Mouse (Mus musculus) limb, embryonic 10.5 days (tissue): Measurements from ENCODE around the gene Tdrd1. TPM values are rescaled to one million over a fixed set of nuclear protein-coding genes. Genes with fewer than 3 reads are reported as not detected.
"Not testable (repeated sequence)": the region's sequence is repeated elsewhere in the genome, so short reads cannot be mapped to it uniquely, and the experiment has no call there.

ENCODE experiments used
- DNase-seq: peaks from one replicate; pipeline ENCODE4 v3.0.0-alpha.2; 2017; ENCODE audit warnings: low spot score
- H3K27ac ChIP-seq: fragments of 300-500 bp; sonication (generic); 2 replicates; pipeline ENCODE4 v1.5.1; 2016; ENCODE audit warnings: mild to moderate bottlenecking
- H3K27me3 ChIP-seq: fragments of 300-500 bp; sonication (generic); 2 replicates; pipeline ENCODE4 v1.6.1; 2016; ENCODE audit warnings: low read depth, mild to moderate bottlenecking; ENCODE audit not compliant: poor library complexity, severe bottlenecking
- H3K36me3 ChIP-seq: fragments of 300-500 bp; sonication (generic); 2 replicates; pipeline ENCODE4 v1.6.1; 2016; ENCODE audit warnings: mild to moderate bottlenecking, moderate library complexity
- H3K4me1 ChIP-seq: fragments of 300-500 bp; sonication (generic); 2 replicates; pipeline ENCODE4 v1.6.1; 2016
- H3K4me3 ChIP-seq: fragments of 300-500 bp; sonication (generic); 2 replicates; pipeline ENCODE4 v1.5.1; 2016; ENCODE audit warnings: mild to moderate bottlenecking, moderate library complexity
- H3K9me3 ChIP-seq: fragments of 300-500 bp; sonication (generic); replicated peaks from 2 replicates; pipeline ENCODE4 v1.6.1; 2016; ENCODE audit warnings: mild to moderate bottlenecking
- WGBS: fragments of 180-500 bp; shearing (Covaris S2); methylation state at CpG from one replicate; pipeline ENCODE4 v1.1.7; 2016; 5-methylcytosine and 5-hydroxymethylcytosine counted together
- polyA plus RNA-seq: library from polyadenylated mRNA; unstranded; fragments of >200 nt; fragmentation: Nextera tagmentation; extraction: Ambion mirVana; gene quantifications from 2 replicates; pipeline ENCODE4 v1.2.1, GENCODE M21; 2016

Tdrd1 gene
- polyA plus RNA-seq: 0.84 and 0.98 TPM in 2 replicates

DNA sequence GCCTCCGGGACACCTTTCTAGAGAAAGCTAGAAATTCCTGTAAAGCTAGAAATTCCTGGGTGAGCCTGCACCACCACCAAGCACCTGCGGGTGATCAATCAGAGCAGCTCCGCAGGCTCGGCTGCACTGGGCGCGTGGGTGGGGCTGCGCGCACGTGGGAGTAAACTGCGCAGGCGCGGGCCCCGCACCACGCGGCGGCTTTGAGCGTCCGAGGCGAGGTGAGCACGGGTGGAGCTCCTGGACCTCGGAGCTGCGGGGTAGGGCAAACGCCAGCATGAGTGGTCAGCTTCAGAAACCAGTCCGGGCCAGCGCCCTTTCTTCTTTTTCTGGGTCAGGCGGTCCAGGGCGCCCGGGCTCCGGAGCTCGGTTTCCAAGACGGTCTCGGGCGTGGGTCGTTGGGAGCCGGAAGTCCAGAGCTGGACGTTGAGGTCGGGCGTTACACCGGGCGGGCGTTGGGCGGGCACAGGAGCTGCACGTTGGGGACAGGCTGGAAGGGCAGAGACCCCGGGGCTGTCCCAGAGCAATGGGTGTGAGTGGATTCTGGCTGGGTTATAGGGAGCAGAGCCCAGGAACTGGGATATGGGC is at the start of gene Tdrd1:
Gene Tdrd1, plus strand, starts transcription at position 163 of the 585 bp plus-strand sequence.
- H3K27ac ChIP-seq: no peak within 1 kb of the TSS
- H3K36me3 ChIP-seq: no peaks in the 10 kb centered on the region
- H3K27me3 ChIP-seq: peaks cover 74% of the 10 kb centered on the region
- WGBS: 53% methylated on average over 44 of the region's 44 CpGs
- H3K9me3 ChIP-seq: no peaks in the 10 kb centered on the region
- peaks cover 11% of the 10 kb centered on the region for H3K4me1 ChIP-seq
- DNase-seq: peak; percentile 47
- peak within 1 kb of the TSS; percentile 28 for H3K4me3 ChIP-seq

DNA sequence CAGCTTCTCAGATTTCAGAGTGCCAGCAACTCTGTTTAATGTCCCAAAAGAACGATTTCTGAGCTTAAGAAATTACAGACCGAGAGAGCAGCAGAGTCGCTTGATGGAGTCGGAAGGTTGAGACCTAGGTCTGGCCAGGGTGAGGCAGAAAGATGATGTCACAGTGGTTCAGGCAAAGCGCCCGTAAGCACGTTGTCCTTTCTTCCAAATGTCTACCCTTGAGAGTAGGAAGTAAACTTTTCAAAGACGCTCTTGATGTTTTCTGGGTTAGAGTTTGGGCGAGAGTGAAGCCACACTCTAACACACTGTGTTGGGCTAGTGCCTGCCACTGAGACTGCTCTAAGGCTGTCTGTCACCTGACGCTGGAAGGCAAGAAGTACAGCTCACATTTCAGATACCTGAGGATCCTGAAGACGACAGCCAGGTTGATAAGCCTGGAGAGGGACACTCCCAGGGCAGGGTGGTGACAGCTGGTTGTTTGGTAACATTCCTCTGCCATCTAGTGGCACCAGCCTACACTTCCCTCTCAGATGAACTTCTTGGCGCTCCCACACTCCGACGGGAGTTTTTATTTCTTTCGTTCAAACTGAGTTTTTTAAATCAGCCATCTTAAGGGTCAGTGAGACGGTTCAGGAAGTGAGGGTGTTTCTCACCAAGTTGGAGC is 49.2 kb upstream of the Tdrd1 start:
- WGBS: 33% methylated on average over 16 of the region's 16 CpGs
- peaks cover 51% of the 10 kb centered on the region for H3K27me3 ChIP-seq
- no peaks in the 10 kb centered on the region for H3K36me3 ChIP-seq
- H3K9me3 ChIP-seq: no peaks in the 10 kb centered on the region
- peak; percentile 47 for DNase-seq
- no peak overlapping the region for H3K4me3 ChIP-seq
- H3K27ac ChIP-seq: no peak overlapping the region
- peaks cover 20% of the 10 kb centered on the region for H3K4me1 ChIP-seq

- Histone ChIP-seq H3K4me1 (peaks cover 20% of the 10 kb centered on the region), H3K27me3 (peaks cover 47% of the 10 kb centered on the region)
- not testable (repeated sequence) for H3K36me3 ChIP-seq, H3K4me3 ChIP-seq, DNase-seq, H3K27ac ChIP-seq, H3K9me3 ChIP-seq
- 91% methylated on average over 7 of the region's 7 CpGs for WGBS
These were observed 47.5 kb upstream of the Tdrd1 start for GRCm38 (mm10) chr19:56778532-56778931.

GRCm38 (mm10) chr19:56787911-56788310 is 38.1 kb upstream of the Tdrd1 start:
- Histone ChIP-seq H3K27ac (no peak overlapping the region), H3K9me3 (no peaks in the 10 kb centered on the region), H3K36me3 (peaks cover 47% of the 10 kb centered on the region), H3K4me1 (no peaks in the 10 kb centered on the region), H3K27me3 (no peaks in the 10 kb centered on the region), H3K4me3 (no peak overlapping the region)
- WGBS: 90% methylated on average over 7 of the region's 7 CpGs
- no peak for DNase-seq

DNA sequence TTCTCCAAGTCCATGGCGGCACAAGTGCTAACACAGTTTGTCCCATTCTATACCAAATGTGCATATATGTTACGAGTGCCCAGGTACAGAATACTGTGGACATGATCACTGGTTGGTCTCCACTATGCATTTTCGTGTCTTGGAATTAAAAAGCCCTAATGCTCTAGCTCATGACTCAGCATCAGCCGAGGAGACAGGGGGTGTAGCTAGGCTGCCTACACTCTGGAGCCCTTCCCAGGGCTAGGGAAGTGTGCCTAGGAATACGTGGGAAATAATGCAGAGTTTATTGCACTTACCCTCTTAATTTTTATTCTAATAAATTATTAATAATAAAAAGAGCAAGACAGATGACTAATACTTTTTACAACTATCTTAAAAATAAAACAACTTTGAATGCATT is 37.1 kb upstream of the Tdrd1 start:
- Histone ChIP-seq H3K36me3 (peaks cover 58% of the 10 kb centered on the region), H3K27ac (no peak overlapping the region), H3K4me1 (no peaks in the 10 kb centered on the region), H3K4me3 (no peak overlapping the region), H3K9me3 (no peaks in the 10 kb centered on the region), H3K27me3 (no peaks in the 10 kb centered on the region)
- 95% methylated on average over 5 of the region's 5 CpGs for WGBS
- DNase-seq: no peak

DNA sequence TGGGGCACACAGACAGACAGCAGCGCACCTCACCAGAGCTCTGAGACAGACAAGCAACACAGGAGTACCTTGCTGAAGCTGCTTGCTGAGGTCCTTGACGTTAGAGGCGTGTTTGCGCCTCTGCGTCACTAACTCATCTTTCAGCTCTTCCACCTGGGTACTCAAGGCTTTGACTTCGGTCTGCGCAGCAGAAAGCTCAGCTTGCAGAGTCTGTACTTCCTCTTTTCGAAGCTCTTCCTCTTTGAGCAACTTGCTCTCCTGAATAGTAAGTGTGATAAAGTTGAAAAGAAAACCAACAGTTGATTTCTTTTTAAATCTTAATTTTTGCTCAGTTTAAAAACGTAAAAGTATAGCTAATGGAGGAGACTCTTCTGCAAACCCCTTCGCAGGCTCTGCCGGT is 28.6 kb upstream of the Tdrd1 start:
- Histone ChIP-seq H3K27ac (no peak overlapping the region), H3K27me3 (no peaks in the 10 kb centered on the region), H3K9me3 (no peaks in the 10 kb centered on the region), H3K4me1 (no peaks in the 10 kb centered on the region), H3K36me3 (peaks cover 98% of the 10 kb centered on the region), H3K4me3 (no peak overlapping the region)
- no peak for DNase-seq
- 92% methylated on average over 11 of the region's 11 CpGs for WGBS

DNA sequence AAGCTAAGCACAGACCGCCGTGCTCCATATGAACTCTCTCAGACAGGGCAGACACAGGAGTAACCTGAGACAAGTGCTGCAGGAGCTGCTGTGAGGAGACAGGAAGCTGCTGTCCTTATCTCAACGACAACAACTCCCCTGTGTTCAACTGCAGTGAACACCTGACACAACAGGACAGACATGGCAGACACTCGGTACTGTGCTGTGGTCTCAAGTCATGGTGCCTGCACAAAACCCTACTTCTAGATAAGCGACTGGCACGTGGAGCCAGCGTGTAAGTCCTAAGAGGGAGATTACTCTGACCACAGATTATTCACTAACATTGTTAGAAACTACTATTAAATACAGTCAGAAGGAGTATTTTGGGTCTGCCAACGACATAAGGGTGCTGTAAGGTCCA is 25.8 kb upstream of the Tdrd1 start:
- Histone ChIP-seq H3K27ac (no peak overlapping the region), H3K36me3 (peaks cover 94% of the 10 kb centered on the region), H3K27me3 (no peaks in the 10 kb centered on the region), H3K4me1 (no peaks in the 10 kb centered on the region), H3K4me3 (no peak overlapping the region), H3K9me3 (no peaks in the 10 kb centered on the region)
- no peak for DNase-seq
- 86% methylated on average over 8 of the region's 8 CpGs for WGBS

DNA sequence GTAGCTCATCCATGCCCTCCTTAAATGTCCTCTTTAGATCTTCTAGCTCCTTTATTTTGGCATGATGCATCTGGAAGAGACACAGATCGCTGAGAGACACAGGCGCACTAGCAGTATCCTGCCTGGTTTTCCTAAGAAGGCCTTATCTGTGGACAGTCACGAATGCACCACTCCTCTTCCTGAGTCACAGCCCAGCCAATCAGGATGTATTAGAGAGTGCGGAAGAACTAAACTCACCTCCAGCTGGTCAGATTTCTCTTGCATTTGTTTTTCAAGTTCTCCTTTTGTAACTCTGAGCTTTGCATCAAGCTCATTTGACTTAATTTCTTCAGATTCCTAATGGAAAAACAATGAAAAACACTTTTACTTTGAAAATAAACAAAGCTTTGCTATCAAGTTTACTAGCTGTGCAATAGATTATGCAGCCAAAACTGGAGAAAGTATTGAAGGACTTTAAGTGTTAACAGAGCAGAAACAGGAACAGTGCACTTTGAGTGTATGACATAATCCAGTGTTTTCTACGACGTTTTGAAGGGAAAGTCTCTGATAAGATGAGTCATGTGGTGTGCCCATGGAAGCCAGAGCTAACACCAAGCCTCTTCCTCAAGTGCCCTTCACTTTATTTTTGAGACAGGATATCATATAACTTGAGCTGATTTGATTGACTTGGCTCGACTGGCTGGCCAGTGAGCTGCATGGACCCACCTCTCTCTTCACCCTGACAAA is 24.9 kb upstream of the Tdrd1 start:
- H3K9me3 ChIP-seq: no peaks in the 10 kb centered on the region
- no peaks in the 10 kb centered on the region for H3K27me3 ChIP-seq
- H3K27ac ChIP-seq: no peak overlapping the region
- H3K36me3 ChIP-seq: peaks cover 94% of the 10 kb centered on the region
- 85% methylated on average over 7 of the region's 7 CpGs for WGBS
- no peak overlapping the region for H3K4me3 ChIP-seq
- no peak for DNase-seq
- H3K4me1 ChIP-seq: no peaks in the 10 kb centered on the region

DNA sequence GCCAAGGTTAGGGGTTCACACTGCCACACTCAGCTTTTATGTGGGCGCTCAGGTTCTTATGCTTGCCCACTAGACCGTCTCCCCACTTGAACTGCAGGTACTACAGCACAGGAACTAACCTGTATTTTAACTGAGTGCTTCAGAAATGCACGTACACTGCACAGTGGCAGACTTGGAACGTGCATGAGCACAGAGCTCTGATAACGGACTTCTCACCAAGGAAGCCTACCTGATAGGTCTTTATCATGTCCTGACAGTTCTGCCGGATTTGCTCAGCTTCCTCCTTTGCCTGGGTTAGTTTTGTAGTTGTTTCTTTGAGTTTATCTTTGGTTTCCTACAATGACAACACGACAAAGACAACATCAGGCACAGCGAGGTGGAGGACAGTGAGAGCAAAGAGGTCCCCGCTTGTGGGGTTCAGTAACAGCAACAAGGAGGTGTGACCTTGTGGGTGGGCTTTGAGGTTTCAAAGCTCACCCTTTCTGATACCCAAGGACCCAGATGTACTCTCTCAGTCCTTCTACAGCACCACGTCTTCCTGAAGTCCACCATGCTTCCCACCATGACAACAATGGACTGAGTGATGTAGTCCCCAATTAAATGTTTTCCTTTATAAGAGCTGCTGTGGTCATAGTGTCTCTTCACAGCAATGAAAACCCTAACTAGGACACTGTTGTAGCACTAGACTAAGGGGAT is 24.2 kb upstream of the Tdrd1 start:
- Histone ChIP-seq H3K4me1 (no peaks in the 10 kb centered on the region), H3K9me3 (no peaks in the 10 kb centered on the region), H3K27ac (no peak overlapping the region), H3K4me3 (no peak overlapping the region), H3K27me3 (no peaks in the 10 kb centered on the region), H3K36me3 (peaks cover 90% of the 10 kb centered on the region)
- no peak for DNase-seq
- 93% methylated on average over 10 of the region's 10 CpGs for WGBS

DNA sequence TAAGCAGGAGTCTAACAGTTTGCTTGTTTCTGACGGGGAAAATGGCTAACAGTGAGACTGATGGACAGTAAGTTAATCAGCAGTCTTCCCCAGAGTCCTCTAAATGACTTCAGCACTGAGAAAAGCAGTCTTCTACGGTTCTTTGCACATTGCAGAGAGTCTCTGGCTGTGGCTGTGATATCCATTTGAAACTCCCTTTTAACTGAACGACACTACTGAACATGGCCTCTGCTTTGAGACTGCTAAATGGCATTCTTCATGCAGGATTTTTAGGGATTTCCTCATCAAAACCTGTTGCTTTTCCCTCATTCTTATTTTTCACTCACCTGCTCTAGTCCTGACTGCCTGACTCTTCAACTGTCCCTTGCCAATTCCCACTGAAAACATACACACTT is 23.7 kb upstream of the Tdrd1 start:
- no peaks in the 10 kb centered on the region for H3K4me1 ChIP-seq
- WGBS: 91% methylated on average over 3 of the region's 3 CpGs
- H3K27ac ChIP-seq: no peak overlapping the region
- H3K4me3 ChIP-seq: no peak overlapping the region
- no peaks in the 10 kb centered on the region for H3K9me3 ChIP-seq
- peaks cover 92% of the 10 kb centered on the region for H3K36me3 ChIP-seq
- DNase-seq: no peak
- H3K27me3 ChIP-seq: no peaks in the 10 kb centered on the region

DNA sequence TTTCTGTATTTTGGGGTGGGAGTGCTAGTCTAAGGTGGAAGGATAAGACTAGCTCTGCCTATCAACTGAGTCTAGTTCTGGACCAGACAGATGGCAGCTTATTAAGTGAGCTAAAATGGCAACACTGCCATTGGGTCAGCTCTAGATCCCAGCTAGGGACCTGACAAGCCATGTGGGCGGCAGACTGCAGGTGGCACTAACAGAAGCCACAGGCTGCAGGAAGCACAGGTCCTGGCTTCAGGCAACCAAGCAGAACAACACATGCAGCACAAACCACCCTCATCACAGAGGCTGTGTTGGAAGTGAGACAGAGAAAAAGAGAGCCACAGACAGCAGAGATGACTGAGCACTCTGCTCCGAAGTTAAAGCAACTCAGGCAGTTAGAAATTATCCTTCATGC is 20.6 kb upstream of the Tdrd1 start:
- Histone ChIP-seq H3K4me1 (no peaks in the 10 kb centered on the region), H3K27me3 (no peaks in the 10 kb centered on the region), H3K4me3 (no peak overlapping the region), H3K36me3 (peaks cover 86% of the 10 kb centered on the region), H3K9me3 (no peaks in the 10 kb centered on the region), H3K27ac (no peak overlapping the region)
- DNase-seq: no peak
- WGBS: 88% methylated on average over 2 of the region's 2 CpGs

DNA sequence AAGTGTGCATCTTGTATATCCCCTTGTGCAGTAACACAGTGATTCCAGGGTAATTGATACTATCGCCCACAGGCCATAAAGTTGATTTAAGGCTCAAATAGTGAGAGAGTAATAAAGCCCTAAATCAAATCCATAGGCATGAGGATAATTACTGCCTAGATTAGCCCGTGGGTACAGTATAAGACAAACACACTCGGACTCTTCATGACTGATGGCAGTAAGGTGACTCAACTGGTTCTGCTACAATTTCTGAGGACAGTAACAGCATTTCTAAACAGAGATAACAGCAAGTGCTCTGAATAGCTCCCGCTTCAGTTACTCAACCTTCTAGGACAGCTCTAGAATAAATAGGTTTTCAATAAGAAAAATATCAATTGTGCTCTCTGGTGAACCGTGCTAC is 18.9 kb upstream of the Tdrd1 start:
- peaks cover 74% of the 10 kb centered on the region for H3K36me3 ChIP-seq
- no peaks in the 10 kb centered on the region for H3K27me3 ChIP-seq
- no peaks in the 10 kb centered on the region for H3K9me3 ChIP-seq
- 65% methylated on average over 5 of the region's 5 CpGs for WGBS
- no peak overlapping the region for H3K4me3 ChIP-seq
- H3K4me1 ChIP-seq: no peaks in the 10 kb centered on the region
- H3K27ac ChIP-seq: no peak overlapping the region
- no peak for DNase-seq

DNA sequence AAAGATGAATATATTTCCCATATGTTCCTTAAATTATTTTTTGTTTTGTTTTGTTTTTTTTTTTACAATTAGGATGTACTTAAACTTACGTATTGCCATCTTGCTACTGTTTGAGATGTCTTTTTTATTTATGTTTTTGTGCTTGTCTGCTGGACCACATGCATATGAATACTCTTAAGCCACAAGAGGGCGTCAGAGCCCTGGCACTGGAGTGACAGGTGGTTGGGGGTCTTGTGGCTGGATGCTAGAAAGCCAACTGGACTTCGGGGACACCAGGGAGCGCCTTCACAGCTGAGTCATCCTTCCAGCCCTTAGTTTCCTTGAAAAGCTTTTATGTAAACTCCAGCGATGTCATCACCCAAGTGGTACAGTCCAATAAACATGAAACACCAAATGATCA is 17.2 kb upstream of the Tdrd1 start:
- Histone ChIP-seq H3K9me3 (no peaks in the 10 kb centered on the region), H3K4me1 (no peaks in the 10 kb centered on the region), H3K27me3 (no peaks in the 10 kb centered on the region), H3K4me3 (no peak overlapping the region), H3K27ac (no peak overlapping the region), H3K36me3 (peaks cover 70% of the 10 kb centered on the region)
- DNase-seq: peak; percentile 43
- WGBS: 67% methylated on average over 5 of the region's 5 CpGs
